Mouse (Mus musculus): ENCODE data around the gene Gm44965.
A peak's percentile ranks its signal among the peaks of the same experiment; 100 is the strongest.

The Gm44965 gene

GRCm38 (mm10) chr6:48593158-48594042, at the start of gene Gm44965, which contains the start of gene Repin1:
Gm44965 (plus strand) TSS chr6:48593941.
Repin1 (plus strand) TSS chr6:48593883.
- DNase-seq: peak; percentile 81

- DNase-seq: no peak
Observed at GRCm38 (mm10) chr6:48545251-48545650, 48.5 kb upstream of the Gm44965 start.

- peak; percentile 58 for DNase-seq
Observed at GRCm38 (mm10) chr6:48546271-48546670, 47.5 kb upstream of the Gm44965 start.

DNA sequence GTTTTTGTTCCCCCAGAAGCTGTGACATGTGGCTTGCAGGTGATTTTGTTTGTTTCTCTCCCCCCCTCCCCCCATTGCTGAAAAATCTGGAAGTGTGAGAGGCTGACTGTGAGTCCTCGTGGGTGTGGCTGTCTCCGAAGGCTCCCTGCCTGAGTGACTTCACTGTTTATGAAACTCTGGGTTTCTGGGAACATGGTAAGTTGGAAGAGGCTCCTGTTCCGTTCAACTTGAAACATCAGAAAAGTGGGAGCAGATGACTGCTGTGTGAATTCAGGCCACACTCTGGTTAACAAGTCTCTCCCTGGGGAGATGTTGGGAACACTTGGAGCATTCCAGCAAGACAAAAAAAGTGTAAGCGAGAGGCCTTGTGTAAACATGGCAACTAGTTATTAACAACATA, 46.9 kb upstream of the Gm44965 start:
- no peak for DNase-seq

GRCm38 (mm10) chr6:48548314-48548713, 45.4 kb upstream of the Gm44965 start:
- DNase-seq: no peak

- DNase-seq: peak; percentile 75
Observed at GRCm38 (mm10) chr6:48552918-48553317, 40.8 kb upstream of the Gm44965 start.

DNA sequence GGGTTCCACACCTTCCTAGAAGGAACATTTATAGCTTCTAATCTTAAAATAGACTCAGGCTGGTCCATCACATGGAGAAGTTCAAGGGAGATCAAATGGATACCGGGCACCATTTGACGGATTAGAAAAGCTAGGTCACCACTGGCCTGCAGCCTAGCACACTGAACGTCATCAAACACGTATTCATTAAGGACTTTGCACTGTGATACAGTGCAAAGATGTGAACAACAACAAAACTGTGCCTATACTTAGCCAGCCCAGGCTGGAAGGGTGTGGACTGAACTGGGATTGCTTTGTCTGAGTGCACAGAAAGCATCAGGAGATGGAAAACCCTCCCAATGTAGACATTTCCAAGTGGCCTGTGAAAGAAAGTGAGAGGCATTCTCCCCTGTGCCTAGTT, 39.9 kb upstream of the Gm44965 start:
- no peak for DNase-seq

DNA sequence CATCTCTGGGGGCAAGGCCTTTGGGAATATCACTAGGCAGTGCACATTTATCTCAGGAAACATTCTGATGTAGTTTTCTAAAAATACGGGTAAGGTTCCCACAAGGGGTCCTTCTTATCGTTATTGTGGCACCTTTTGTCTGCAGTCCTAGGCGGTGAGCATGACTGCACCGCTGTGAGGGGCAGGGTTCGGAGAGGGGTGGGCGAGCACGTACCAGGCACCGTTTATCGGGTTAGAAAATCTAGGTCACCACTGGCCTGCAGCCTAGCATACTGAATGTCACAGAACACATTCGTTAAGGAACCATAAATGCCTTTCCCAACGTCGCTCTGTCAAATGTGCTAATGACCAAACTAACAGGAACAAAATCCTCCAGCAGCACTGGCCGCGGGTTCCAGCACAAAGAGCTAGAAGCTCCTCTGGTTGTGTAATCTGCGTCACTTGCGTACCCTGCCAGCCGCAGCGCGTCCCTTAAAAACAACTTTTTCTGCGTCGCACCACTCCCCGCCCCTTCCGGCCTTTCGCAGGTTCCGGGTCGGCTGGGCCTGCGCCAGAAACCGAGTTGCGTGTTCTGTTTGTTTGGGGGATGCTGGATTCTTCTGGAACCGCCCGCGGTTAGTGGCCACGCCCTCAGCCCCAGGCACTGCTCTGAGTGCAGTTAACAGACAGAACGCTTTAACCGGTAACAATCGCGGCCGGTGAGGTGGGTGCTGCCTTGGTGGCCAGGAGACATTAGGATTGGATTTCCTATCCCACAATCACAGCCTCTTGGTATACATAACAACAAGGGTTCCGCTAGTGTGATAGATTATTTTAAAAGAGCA, 39.2 kb upstream of the Gm44965 start, which contains the start of gene Lrrc61:
Gene Lrrc61, plus strand, starts transcription at position 517 of the 824 bp plus-strand sequence.
- DNase-seq: peak; percentile 89

DNA sequence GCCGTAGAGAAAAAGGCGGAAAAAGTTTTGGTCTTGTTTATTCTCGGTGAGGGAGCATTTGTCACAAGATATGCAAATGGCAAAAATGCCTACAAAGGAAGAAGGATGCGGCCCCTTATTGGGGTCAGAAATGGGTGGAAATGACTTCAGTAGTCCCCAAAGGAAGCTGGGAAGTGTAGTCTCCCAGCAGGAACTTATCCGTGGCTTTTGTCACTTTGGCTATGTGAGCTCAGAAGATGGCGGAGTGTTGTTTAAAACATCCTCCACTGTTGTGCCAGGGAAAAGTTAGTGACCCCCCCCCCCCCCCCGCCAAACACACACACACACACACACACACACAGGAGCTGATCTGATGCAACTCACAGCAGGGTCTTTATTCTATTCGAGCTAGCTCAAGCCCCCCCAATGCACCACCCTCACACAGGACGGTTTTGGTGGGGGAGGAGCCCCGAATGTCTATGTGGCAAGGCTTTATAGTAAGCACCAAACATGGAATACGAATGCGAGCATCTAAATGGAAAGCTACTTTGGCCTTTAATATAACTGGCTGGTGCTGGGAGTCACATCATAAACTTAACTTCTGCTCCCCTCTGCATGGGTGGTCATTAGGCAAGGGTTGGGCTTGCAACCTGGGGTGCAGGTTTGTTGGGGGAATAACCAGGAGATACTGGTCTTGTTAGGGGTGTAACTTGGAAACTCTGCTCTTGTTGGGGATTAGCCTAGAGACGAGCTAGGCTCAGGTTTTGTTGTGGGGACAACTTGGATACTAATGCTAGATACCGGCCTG, 38.4 kb upstream of the Gm44965 start:
- peak; percentile 26 for DNase-seq

DNA sequence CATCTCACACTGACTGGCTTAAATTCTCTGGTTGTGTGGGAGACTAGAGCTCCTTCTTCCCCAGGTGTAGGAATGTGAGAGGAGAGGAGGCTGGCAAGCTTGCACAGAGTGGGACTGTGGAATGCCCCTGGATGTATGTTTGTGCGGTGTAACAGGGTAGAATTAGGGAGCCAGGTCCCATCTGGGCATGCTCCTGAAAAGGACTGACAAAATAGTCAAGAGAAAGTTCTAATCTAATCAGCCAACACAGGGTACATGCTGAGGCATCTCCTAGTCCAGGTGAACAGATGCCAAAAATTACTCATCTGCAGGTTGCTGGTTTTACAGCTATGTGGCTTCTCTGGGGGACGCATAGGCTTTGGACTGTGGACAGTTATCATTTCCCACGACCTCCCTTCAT, 37.8 kb upstream of the Gm44965 start:
- DNase-seq: no peak

- DNase-seq: no peak
Observed at GRCm38 (mm10) chr6:48565693-48566310, 27.9 kb upstream of the Gm44965 start.

DNA sequence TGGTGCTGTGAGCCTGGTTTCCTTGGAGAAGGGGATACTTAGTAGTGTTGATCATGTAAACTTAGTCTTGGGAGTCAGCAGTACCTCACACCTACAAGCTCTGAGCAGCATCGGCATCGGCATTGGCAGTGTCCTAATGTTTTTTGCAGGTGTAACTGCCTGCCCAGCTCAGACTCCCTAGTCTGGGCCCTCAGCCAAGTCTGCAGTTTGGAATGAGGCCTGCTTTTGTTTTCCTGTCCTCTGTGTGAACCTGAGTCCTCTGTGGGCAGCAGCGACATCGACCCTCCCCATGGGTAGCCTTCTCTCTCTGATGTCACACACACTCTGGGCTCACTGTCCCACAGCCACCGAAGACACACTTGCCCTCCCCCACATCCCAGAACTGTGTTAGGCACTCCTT, 27.4 kb upstream of the Gm44965 start:
- DNase-seq: no peak

DNA sequence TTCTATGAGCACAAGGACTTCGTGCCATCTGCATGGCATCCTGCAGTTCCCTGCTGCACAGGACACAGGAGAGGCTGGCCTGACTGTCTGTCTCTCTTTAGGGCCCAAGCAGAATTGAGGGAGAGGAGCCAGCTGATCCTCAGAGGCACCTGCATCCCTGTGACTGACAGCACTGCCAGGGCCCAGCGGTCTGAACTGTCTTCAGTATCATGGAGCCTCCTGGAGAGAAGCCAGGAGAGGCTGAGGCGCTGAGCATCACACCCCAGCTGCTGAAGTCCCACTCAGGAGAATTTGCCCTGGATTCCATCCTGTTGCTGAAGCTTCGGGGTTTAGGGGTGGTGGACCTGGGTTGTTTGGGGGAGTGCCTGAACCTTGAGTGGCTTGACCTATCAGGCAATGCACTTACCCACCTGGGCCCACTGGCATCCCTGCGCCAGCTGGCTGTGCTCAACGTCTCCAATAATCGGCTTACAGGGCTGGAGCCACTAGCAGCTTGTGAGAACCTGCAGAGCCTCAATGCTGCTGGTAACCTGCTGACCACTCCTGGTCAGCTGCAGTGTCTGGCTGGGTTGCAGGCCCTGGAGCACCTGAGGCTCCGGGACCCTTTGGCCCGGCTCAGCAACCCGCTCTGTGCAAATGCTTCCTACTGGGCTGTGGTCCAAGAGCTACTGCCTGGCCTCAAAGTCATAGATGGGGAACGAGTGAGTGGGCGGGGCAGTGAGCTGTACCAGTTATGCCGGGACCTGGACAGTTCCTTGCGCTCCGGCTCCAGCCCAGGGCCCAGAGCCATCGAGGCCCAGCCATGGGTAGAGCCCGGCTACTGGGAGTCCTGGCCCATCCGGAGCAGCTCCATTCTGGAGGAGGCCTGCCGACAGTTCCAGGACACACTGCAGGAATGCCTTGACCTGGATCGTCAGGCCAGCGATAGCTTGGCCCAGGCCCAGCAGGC, 25.4 kb upstream of the Gm44965 start:
- DNase-seq: no peak

DNA sequence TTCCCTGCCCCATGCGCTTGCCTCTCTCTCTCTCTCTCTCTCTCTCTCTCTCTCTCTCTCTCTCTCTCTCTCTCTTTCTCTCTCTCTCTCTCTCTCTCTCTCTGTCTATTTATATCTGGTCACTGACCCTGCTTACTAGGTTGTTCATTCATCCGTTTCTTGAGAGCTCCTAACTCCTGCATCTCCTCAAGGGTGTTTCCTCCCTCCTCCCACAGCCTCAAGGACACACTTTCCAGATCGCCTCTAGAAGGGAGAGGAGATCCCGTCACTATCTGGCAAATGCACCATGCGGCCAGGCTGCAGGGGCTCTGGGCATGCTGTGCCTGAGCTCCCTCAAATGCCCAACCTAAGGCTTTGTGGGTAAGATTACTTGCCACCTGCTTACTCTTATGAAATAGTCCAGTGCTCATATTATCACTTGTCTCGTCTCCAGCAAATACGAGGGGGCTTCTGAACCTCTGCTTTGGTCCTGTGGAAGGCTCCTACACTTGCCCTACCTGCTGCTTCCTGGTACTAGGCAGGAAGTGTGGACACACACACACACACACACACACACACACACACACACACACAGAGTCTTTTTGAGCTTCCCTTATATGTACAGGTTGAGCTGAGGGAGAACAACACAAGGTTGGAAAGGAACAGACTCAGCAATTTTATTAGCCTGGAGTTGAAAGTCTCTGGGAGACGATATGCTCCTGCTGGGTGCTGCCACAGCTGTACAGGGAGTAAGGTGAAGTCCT, 24.5 kb upstream of the Gm44965 start:
- no peak for DNase-seq

- DNase-seq: no peak
Observed at GRCm38 (mm10) chr6:48572014-48572413, 21.7 kb upstream of the Gm44965 start.

GRCm38 (mm10) chr6:48572572-48573061, 21.1 kb upstream of the Gm44965 start, which contains the start of gene Rarres2:
Rarres2 (minus strand) TSS chr6:48572789.
- no peak for DNase-seq

- DNase-seq: no peak
Observed at GRCm38 (mm10) chr6:48573280-48573679, 20.5 kb upstream of the Gm44965 start.

- DNase-seq: no peak
Observed at GRCm38 (mm10) chr6:48573981-48574380, 19.8 kb upstream of the Gm44965 start.

GRCm38 (mm10) chr6:48578736-48579135, 15.0 kb upstream of the Gm44965 start:
- DNase-seq: no peak

DNA sequence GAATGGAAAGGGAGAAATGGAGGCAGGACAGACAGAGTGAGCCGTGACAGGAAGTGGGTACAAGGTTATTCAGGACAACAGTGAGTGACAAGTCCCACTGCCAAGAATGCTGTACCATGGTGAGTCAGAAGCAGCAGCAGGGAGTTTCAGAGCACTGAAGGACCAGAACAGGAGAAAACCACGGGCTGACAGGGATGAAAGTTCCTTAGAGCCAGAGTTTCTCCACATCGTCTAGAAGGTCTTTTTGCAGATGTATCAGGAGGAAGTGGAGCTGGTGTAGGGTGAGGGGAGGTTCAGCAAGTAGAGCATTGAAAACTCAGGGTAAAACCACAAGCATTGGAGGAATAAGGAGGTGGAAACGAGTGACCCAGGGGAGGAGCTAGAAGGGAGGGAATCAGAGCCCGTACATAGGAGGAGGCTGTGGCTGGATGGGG, 14.5 kb upstream of the Gm44965 start:
- DNase-seq: no peak
